In genomic region chr9:53408953-53409361, GRCm38 (mm10) we compare ENCODE assay signal across 14 mouse cellular contexts. TPM values are rescaled to one million over a fixed set of nuclear protein-coding genes. Genes with fewer than 3 reads are reported as not detected.
DNase-seq lines count a peak whose midpoint lies in the region; ATAC-seq and TF ChIP-seq lines count a peak whose summit lies in the region.
"Had no signal": no experiment of that assay in that cellular context is flagged by ENCODE, and none has a peak within 500 bp of the region (broad histone marks: within the 10 kb centered on the region; RNA-seq: fewer than 3 reads in every experiment).

No protein-coding gene starts in this region.

- no peak overlapping the region for H3K4me3 ChIP-seq in lung, postnatal 0 days (ENCODE audit: low read depth, low read length)
- H3K4me3 ChIP-seq: forebrain, embryonic 10.5 days; heart, embryonic 15.5 days; hindbrain, embryonic 13.5 days; megakaryocyte, embryonic 14.5 days had no signal

- peak; percentile 57 for DNase-seq in kidney, adult 11 months
- DNase-seq in kidney, postnatal 10 days, result no peak
- peak; percentile 65 for DNase-seq in 3T3-L1 (ENCODE audit: low read depth, low spot score)
- peak; percentile 2 for DNase-seq in brain, embryonic 14.5 days (ENCODE audit: low read depth)
- DNase-seq in lung, postnatal 0 days (ENCODE audit: low spot score), result peak; percentile 84
- no peak for DNase-seq in thymus, postnatal 25 days
- DNase-seq in cerebellum, adult 11-12 months, result no peak
- no peak for DNase-seq in thymus, postnatal 4 days
- DNase-seq: cerebellum, postnatal 10 days had no signal

- H3K27ac ChIP-seq in lung, postnatal 0 days (ENCODE audit: low read length), result 0 out of 2 replicates have a peak overlapping the region, but pooled peaks have one; percentile 0
- H3K27ac ChIP-seq: forebrain, embryonic 10.5 days; heart, embryonic 15.5 days; hindbrain, embryonic 13.5 days had no signal

- 34% methylated on average over 2 of the region's 2 CpGs for WGBS in lung, postnatal 0 days

- TF ChIP-seq CTCF in brain, embryonic 14.5 days (IDR thresholded peaks at IDR 0.05; ENCODE audit: borderline replicate concordance, extremely low read depth, insufficient read depth, insufficient read length), result no peak
- no peak for TF ChIP-seq CTCF in lung, postnatal 0 days (IDR thresholded peaks at IDR 0.05)

- H3K4me2 ChIP-seq in lung, postnatal 0 days (replicated peaks; ENCODE audit: low read depth, low read length), result no peak overlapping the region
- H3K4me2 ChIP-seq: heart, embryonic 15.5 days; hindbrain, embryonic 13.5 days had no signal

- peak; percentile 94 for TF ChIP-seq EP300 in lung, postnatal 0 days (IDR thresholded peaks at IDR 0.05)

- H3K9me3 ChIP-seq in lung, postnatal 0 days (ENCODE audit: low read length), result no peaks in the 10 kb centered on the region
- H3K9me3 ChIP-seq: forebrain, embryonic 10.5 days; heart, embryonic 15.5 days; hindbrain, embryonic 13.5 days had no signal

- no peak overlapping the region for H3K9ac ChIP-seq in lung, postnatal 0 days (replicated peaks; ENCODE audit: low read depth)
- H3K9ac ChIP-seq: heart, embryonic 15.5 days; hindbrain, embryonic 13.5 days had no signal

- no peak for TF ChIP-seq POLR2A in brain, embryonic 14.5 days (IDR thresholded peaks at IDR 0.05; ENCODE audit: borderline replicate concordance, extremely low read depth, insufficient read depth, insufficient read length, poor library complexity, severe bottlenecking)

- H3K4me1 ChIP-seq in lung, postnatal 0 days (ENCODE audit: insufficient read depth, low read depth, low read length), result peaks cover 4% of the 10 kb centered on the region; the same call in 1 of the 2 replicates

- no peaks in the 10 kb centered on the region for H3K27me3 ChIP-seq in lung, postnatal 0 days (replicated peaks; ENCODE audit: insufficient read depth, low read length)
- H3K27me3 ChIP-seq: heart, embryonic 15.5 days; hindbrain, embryonic 13.5 days; megakaryocyte, embryonic 14.5 days had no signal

- peak; percentile 84 for ATAC-seq in lung, postnatal 0 days
- ATAC-seq: intestine, postnatal 0 days had no signal

- H3K36me3 ChIP-seq in lung, postnatal 0 days (ENCODE audit: insufficient read depth, low read length), result no peaks in the 10 kb centered on the region
- H3K36me3 ChIP-seq: forebrain, embryonic 10.5 days; heart, embryonic 15.5 days; hindbrain, embryonic 13.5 days had no signal

RNA-seq across cellular contexts. Expression of gene 4930550C14Rik, which starts 6.8 kb away (rescaled TPM):
- 0.09 and 0.25 TPM in 2 replicates for polyA plus RNA-seq in brain, embryonic 14.5 days (2012; rRNA removed)
- 2.6 and 2.8 TPM in 2 replicates for polyA plus RNA-seq in lung, postnatal 0 days (2015; fragmentation: Nextera tagmentation; extraction: Ambion mirVana)

RNA-seq across cellular contexts. Expression of gene Kdelc2, which starts 25.1 kb away (rescaled TPM):
- polyA plus RNA-seq in brain, embryonic 14.5 days (2012; rRNA removed), result 1.4 and 3.0 TPM in 2 replicates
- polyA plus RNA-seq in lung, postnatal 0 days (2015; fragmentation: Nextera tagmentation; extraction: Ambion mirVana), result 30.2 and 37.3 TPM in 2 replicates

Comparison
In these comparisons a context has a peak if more than half of its experiments do, and no peak if none do; other contexts are left out.
1. DNase-seq: peak in kidney, adult 11 months (single experiment), 3T3-L1 (single experiment), brain, embryonic 14.5 days (single experiment) and lung, postnatal 0 days (single experiment); none in kidney, postnatal 10 days (single experiment), thymus, postnatal 25 days (single experiment), cerebellum, adult 11-12 months (single experiment) and thymus, postnatal 4 days (single experiment).